Mouse (Mus musculus): ENCODE data around the gene Grik4. TPM values are rescaled to one million over a fixed set of nuclear protein-coding genes. Genes with fewer than 3 reads are reported as not detected.

The Grik4 gene
- polyA plus RNA-seq, 1 experiment from 2014 or later: 0.57 TPM

DNA sequence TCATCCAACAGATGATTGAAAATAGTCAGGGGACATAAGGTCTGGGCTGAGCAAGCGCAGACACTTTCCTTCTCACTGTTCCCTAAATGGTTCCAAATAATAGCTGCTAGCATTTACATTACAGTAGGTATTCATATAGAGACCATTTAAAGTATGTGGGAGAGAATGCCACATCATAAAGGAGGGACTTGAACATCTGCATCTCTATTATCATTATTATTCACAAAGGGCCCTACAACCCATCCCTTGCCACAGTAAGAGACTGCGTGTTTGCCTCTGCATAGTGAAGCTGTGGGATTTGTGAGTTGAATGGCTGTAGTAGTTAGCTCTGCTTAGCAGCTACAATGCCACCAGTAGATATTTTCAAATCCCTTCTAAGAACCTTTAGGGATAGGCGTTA is 296.2 kb downstream of the Grik4 start:
- no peaks in the 10 kb centered on the region for H3K36me3 ChIP-seq (ENCODE audit: control insufficient read depth, insufficient read depth, low read length)
- no peak overlapping the region for H3K27ac ChIP-seq (ENCODE audit: low read length)
- ATAC-seq (ENCODE audit: insufficient read depth, low FRiP score): no peak

GRCm38 (mm10) chr9:42647596-42647995 is 296.7 kb downstream of the Grik4 start:
- H3K27ac ChIP-seq (ENCODE audit: low read length): no peak overlapping the region

More for the DNA sequence above, 296.2 kb downstream of the Grik4 start:
- no peak overlapping the region for H3K4me3 ChIP-seq (replicated peaks; ENCODE audit: low read length)
- H3K27me3 ChIP-seq (ENCODE audit: control insufficient read depth, insufficient read depth, low read length): no peaks in the 10 kb centered on the region; the same call in 1 of the 2 replicates
- no peaks in the 10 kb centered on the region for H3K4me1 ChIP-seq (ENCODE audit: control insufficient read depth, insufficient read depth, low read length)
- H3K9ac ChIP-seq (ENCODE audit: low read length): no peak overlapping the region
- WGBS: 97% methylated on average over 3 of the region's 3 CpGs
- H3K4me2 ChIP-seq (ENCODE audit: low read depth, low read length): no peak overlapping the region
- no peaks in the 10 kb centered on the region for H3K9me3 ChIP-seq (replicated peaks; ENCODE audit: control insufficient read depth, low read length)

DNA sequence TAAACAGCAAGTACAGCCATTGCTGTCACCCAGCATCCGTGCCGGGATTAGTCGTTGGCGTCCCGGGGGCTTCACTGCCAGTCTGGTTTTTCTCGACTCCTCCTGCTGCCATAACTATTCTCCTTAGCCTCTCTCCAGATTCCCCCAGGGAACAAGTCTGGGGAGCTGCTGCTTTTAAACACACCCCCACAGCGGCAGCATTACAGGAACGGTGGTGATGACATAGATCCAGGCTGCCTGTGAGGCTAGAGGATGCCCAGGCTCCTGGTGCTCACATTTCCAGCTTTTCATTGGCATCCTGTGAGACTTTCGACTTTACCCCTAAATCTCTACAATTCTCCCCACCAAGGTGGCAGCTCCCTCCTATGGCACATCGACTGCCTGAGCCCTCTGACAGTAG is 297.5 kb downstream of the Grik4 start:
- Histone ChIP-seq H3K9ac (ENCODE audit: low read length) (no peak overlapping the region), H3K27me3 (ENCODE audit: control insufficient read depth, insufficient read depth, low read length) (no peaks in the 10 kb centered on the region; the same call in 1 of the 2 replicates), H3K4me1 (ENCODE audit: control insufficient read depth, insufficient read depth, low read length) (no peaks in the 10 kb centered on the region), H3K4me2 (ENCODE audit: low read depth, low read length) (no peak overlapping the region), H3K27ac (ENCODE audit: low read length) (no peak overlapping the region), H3K36me3 (ENCODE audit: control insufficient read depth, insufficient read depth, low read length) (no peaks in the 10 kb centered on the region), H3K9me3 (replicated peaks; ENCODE audit: control insufficient read depth, low read length) (no peaks in the 10 kb centered on the region), H3K4me3 (replicated peaks; ENCODE audit: low read length) (no peak overlapping the region)
- ATAC-seq (ENCODE audit: insufficient read depth, low FRiP score): no peak
- 69% methylated on average over 10 of the region's 10 CpGs for WGBS

More at GRCm38 (mm10) chr9:42647596-42647995, 296.7 kb downstream of the Grik4 start:
- H3K4me1 ChIP-seq (ENCODE audit: control insufficient read depth, insufficient read depth, low read length): no peaks in the 10 kb centered on the region
- no peaks in the 10 kb centered on the region; the same call in 1 of the 2 replicates for H3K27me3 ChIP-seq (ENCODE audit: control insufficient read depth, insufficient read depth, low read length)
- no peaks in the 10 kb centered on the region for H3K36me3 ChIP-seq (ENCODE audit: control insufficient read depth, insufficient read depth, low read length)
- no peak for ATAC-seq (ENCODE audit: insufficient read depth, low FRiP score)
- WGBS: 62% methylated on average over 3 of the region's 3 CpGs
- no peaks in the 10 kb centered on the region for H3K9me3 ChIP-seq (replicated peaks; ENCODE audit: control insufficient read depth, low read length)
- no peak overlapping the region for H3K4me3 ChIP-seq (replicated peaks; ENCODE audit: low read length)
- no peak overlapping the region for H3K9ac ChIP-seq (ENCODE audit: low read length)
- H3K4me2 ChIP-seq (ENCODE audit: low read depth, low read length): no peak overlapping the region

- Histone ChIP-seq H3K4me2 (ENCODE audit: low read depth, low read length) (no peak overlapping the region), H3K27ac (ENCODE audit: low read length) (no peak overlapping the region), H3K9ac (ENCODE audit: low read length) (no peak overlapping the region), H3K27me3 (ENCODE audit: control insufficient read depth, insufficient read depth, low read length) (no peaks in the 10 kb centered on the region; the same call in 1 of the 2 replicates), H3K9me3 (replicated peaks; ENCODE audit: control insufficient read depth, low read length) (no peaks in the 10 kb centered on the region), H3K4me1 (ENCODE audit: control insufficient read depth, insufficient read depth, low read length) (no peaks in the 10 kb centered on the region), H3K4me3 (replicated peaks; ENCODE audit: low read length) (no peak overlapping the region), H3K36me3 (ENCODE audit: control insufficient read depth, insufficient read depth, low read length) (no peaks in the 10 kb centered on the region)
- WGBS: 90% methylated on average over 5 of the region's 5 CpGs
- no peak for ATAC-seq (ENCODE audit: insufficient read depth, low FRiP score)
Measured at GRCm38 (mm10) chr9:42645161-42645560, 299.1 kb downstream of the Grik4 start.

GRCm38 (mm10) chr9:42642821-42643220 is 301.5 kb downstream of the Grik4 start:
- Histone ChIP-seq H3K27ac (ENCODE audit: low read length) (no peak overlapping the region), H3K36me3 (ENCODE audit: control insufficient read depth, insufficient read depth, low read length) (no peaks in the 10 kb centered on the region), H3K27me3 (ENCODE audit: control insufficient read depth, insufficient read depth, low read length) (no peaks in the 10 kb centered on the region; the same call in 1 of the 2 replicates), H3K4me1 (ENCODE audit: control insufficient read depth, insufficient read depth, low read length) (no peaks in the 10 kb centered on the region), H3K4me3 (replicated peaks; ENCODE audit: low read length) (no peak overlapping the region), H3K9ac (ENCODE audit: low read length) (no peak overlapping the region), H3K4me2 (ENCODE audit: low read depth, low read length) (no peak overlapping the region), H3K9me3 (replicated peaks; ENCODE audit: control insufficient read depth, low read length) (no peaks in the 10 kb centered on the region)
- WGBS: 57% methylated on average over 5 of the region's 5 CpGs
- no peak for ATAC-seq (ENCODE audit: insufficient read depth, low FRiP score)

GRCm38 (mm10) chr9:42641550-42642117 is 302.7 kb downstream of the Grik4 start:
- Histone ChIP-seq H3K27ac (ENCODE audit: low read length) (no peak overlapping the region), H3K9me3 (replicated peaks; ENCODE audit: control insufficient read depth, low read length) (no peaks in the 10 kb centered on the region), H3K36me3 (ENCODE audit: control insufficient read depth, insufficient read depth, low read length) (no peaks in the 10 kb centered on the region), H3K4me3 (replicated peaks; ENCODE audit: low read length) (no peak overlapping the region), H3K4me1 (ENCODE audit: control insufficient read depth, insufficient read depth, low read length) (no peaks in the 10 kb centered on the region), H3K4me2 (ENCODE audit: low read depth, low read length) (no peak overlapping the region), H3K9ac (ENCODE audit: low read length) (no peak overlapping the region), H3K27me3 (ENCODE audit: control insufficient read depth, insufficient read depth, low read length) (no peaks in the 10 kb centered on the region; the same call in 1 of the 2 replicates)
- 48% methylated on average over 11 of the region's 11 CpGs for WGBS
- peak; percentile 59; the same call in 1 of the 2 replicates for ATAC-seq (ENCODE audit: insufficient read depth, low FRiP score)

DNA sequence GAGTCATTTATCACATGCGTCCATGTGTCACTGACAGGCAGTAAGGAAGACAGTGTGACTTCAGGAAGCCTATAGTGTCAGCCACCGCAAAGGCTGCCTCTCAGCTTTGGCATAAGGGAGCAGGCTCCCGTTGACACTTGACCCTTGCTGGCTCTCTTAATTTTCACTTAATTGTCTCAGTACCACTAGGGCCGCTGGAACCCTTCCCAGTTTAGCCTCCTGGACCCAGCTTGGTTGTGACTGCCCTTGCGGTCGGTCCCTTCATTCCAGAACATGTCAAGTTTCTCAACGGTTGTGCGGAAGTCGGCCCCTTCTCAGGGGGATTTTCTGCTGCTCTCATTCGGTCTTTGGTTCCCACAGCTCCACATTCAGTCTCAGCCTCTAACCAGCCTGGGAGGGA is 307.8 kb downstream of the Grik4 start:
- WGBS: 74% methylated on average over 10 of the region's 10 CpGs
- Histone ChIP-seq H3K27me3 (ENCODE audit: control insufficient read depth, insufficient read depth, low read length) (no peaks in the 10 kb centered on the region), H3K4me1 (ENCODE audit: control insufficient read depth, insufficient read depth, low read length) (no peaks in the 10 kb centered on the region), H3K4me3 (replicated peaks; ENCODE audit: low read length) (no peak overlapping the region), H3K27ac (ENCODE audit: low read length) (no peak overlapping the region), H3K36me3 (ENCODE audit: control insufficient read depth, insufficient read depth, low read length) (no peaks in the 10 kb centered on the region), H3K9ac (ENCODE audit: low read length) (no peak overlapping the region), H3K4me2 (ENCODE audit: low read depth, low read length) (no peak overlapping the region), H3K9me3 (replicated peaks; ENCODE audit: control insufficient read depth, low read length) (no peaks in the 10 kb centered on the region)
- ATAC-seq (ENCODE audit: insufficient read depth, low FRiP score): no peak

- no peak for ATAC-seq (ENCODE audit: insufficient read depth, low FRiP score)
- Histone ChIP-seq H3K9ac (ENCODE audit: low read length) (no peak overlapping the region), H3K4me1 (ENCODE audit: control insufficient read depth, insufficient read depth, low read length) (no peaks in the 10 kb centered on the region), H3K27ac (ENCODE audit: low read length) (no peak overlapping the region), H3K36me3 (ENCODE audit: control insufficient read depth, insufficient read depth, low read length) (no peaks in the 10 kb centered on the region), H3K9me3 (replicated peaks; ENCODE audit: control insufficient read depth, low read length) (no peaks in the 10 kb centered on the region), H3K27me3 (ENCODE audit: control insufficient read depth, insufficient read depth, low read length) (no peaks in the 10 kb centered on the region), H3K4me3 (replicated peaks; ENCODE audit: low read length) (no peak overlapping the region), H3K4me2 (ENCODE audit: low read depth, low read length) (no peak overlapping the region)
- WGBS: 78% methylated on average over 4 of the region's 4 CpGs
Measured at GRCm38 (mm10) chr9:42631479-42631878, 312.8 kb downstream of the Grik4 start.

DNA sequence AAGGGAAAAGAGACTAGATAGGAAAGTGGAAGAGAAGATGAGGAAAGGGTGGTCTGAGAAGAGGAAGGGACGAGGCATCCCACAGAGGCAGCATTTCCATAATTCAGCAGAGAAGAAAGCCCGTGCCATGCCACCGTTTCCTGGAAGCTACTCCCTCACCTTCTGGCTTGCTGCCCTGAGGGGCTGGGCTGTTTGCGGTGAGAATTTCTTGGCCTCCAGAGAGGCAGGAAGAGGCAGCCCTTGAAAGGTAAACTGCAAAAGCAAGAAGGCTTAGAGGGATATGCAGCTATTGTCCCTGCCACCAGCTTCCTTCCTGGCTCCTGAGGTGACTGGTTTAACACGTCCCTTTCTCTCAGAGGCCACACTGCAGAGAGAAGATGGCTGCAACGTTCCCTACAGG is 316.7 kb downstream of the Grik4 start:
- WGBS: 10% methylated on average over 6 of the region's 6 CpGs
- Histone ChIP-seq H3K27ac (ENCODE audit: low read length) (no peak overlapping the region), H3K36me3 (ENCODE audit: control insufficient read depth, insufficient read depth, low read length) (no peaks in the 10 kb centered on the region), H3K4me1 (ENCODE audit: control insufficient read depth, insufficient read depth, low read length) (no peaks in the 10 kb centered on the region), H3K4me2 (ENCODE audit: low read depth, low read length) (no peak overlapping the region), H3K27me3 (ENCODE audit: control insufficient read depth, insufficient read depth, low read length) (no peaks in the 10 kb centered on the region), H3K4me3 (replicated peaks; ENCODE audit: low read length) (no peak overlapping the region), H3K9me3 (replicated peaks; ENCODE audit: control insufficient read depth, low read length) (no peaks in the 10 kb centered on the region), H3K9ac (ENCODE audit: low read length) (no peak overlapping the region)
- no peak for ATAC-seq (ENCODE audit: insufficient read depth, low FRiP score)
